Mouse (Mus musculus) kidney, embryonic 14.5 days (tissue): ENCODE results near the gene Slc38a3. TPM values are rescaled to one million over a fixed set of nuclear protein-coding genes. Genes with fewer than 3 reads are reported as not detected.
A peak's percentile ranks its signal among the peaks of the same experiment; 100 is the strongest.

ENCODE experiments used
- ATAC-seq: fragments of 200-750 bp; cut with Nextera tagmentation; 2 replicates; pipeline ENCODE4 v1.8.0; 2017; ENCODE audit warnings: moderate number of reproducible peaks, mild to moderate bottlenecking, moderate TSS enrichment, moderate library complexity; ENCODE audit not compliant: low FRiP score, low TSS enrichment
- H3K27ac ChIP-seq: fragments of 300-500 bp; sonication (generic); 2 replicates; pipeline ENCODE4 v1.5.1; 2014; ENCODE audit warnings: low read depth, mild to moderate bottlenecking, low read length, moderate library complexity, mixed read lengths
- H3K27me3 ChIP-seq: fragments of 300-500 bp; sonication (generic); 2 replicates; pipeline ENCODE4 v1.6.1; 2014; ENCODE audit warnings: mild to moderate bottlenecking, low read length; ENCODE audit not compliant: control insufficient read depth, insufficient read depth
- H3K36me3 ChIP-seq: fragments of 300-500 bp; sonication (generic); 2 replicates; pipeline ENCODE4 v1.6.1; 2014; ENCODE audit warnings: low read length, mixed read lengths; ENCODE audit not compliant: control insufficient read depth, insufficient read depth
- H3K4me1 ChIP-seq: fragments of 300-500 bp; sonication (generic); 2 replicates; pipeline ENCODE4 v1.6.1; 2014; ENCODE audit warnings: low read length, mixed read lengths; ENCODE audit not compliant: control insufficient read depth, insufficient read depth
- H3K4me2 ChIP-seq: fragments of 300-500 bp; sonication (generic); replicated peaks from 2 replicates; pipeline ENCODE4 v1.6.1; 2014; ENCODE audit warnings: low read depth, mild to moderate bottlenecking, low read length
- H3K4me3 ChIP-seq: fragments of 300-500 bp; sonication (generic); 2 replicates; pipeline ENCODE4 v1.5.1; 2014; ENCODE audit warnings: mild to moderate bottlenecking, low read length
- H3K9ac ChIP-seq: fragments of 300-500 bp; sonication (generic); 2 replicates; pipeline ENCODE4 v1.6.1; 2014; ENCODE audit warnings: low read depth, mild to moderate bottlenecking, low read length, moderate library complexity
- H3K9me3 ChIP-seq: fragments of 300-500 bp; sonication (generic); 2 replicates; pipeline ENCODE4 v1.6.1; 2016; ENCODE audit warnings: low read length; ENCODE audit not compliant: control insufficient read depth
- WGBS: fragments of 180-500 bp; shearing (Covaris S2); extraction: QIAGEN DNeasy Blood & Tissue Kit; methylation state at CpG from one replicate; pipeline ENCODE4 v1.1.7; 2014; 5-methylcytosine and 5-hydroxymethylcytosine counted together
- polyA plus RNA-seq: library from polyadenylated mRNA; unstranded; fragments of >200 nt; fragmentation: Nextera tagmentation; extraction: Ambion mirVana; gene quantifications from 2 replicates; pipeline ENCODE4 v1.2.1, GENCODE M21; 2014

The Slc38a3 gene
- 4.8 and 6.5 TPM in 2 replicates for polyA plus RNA-seq

DNA sequence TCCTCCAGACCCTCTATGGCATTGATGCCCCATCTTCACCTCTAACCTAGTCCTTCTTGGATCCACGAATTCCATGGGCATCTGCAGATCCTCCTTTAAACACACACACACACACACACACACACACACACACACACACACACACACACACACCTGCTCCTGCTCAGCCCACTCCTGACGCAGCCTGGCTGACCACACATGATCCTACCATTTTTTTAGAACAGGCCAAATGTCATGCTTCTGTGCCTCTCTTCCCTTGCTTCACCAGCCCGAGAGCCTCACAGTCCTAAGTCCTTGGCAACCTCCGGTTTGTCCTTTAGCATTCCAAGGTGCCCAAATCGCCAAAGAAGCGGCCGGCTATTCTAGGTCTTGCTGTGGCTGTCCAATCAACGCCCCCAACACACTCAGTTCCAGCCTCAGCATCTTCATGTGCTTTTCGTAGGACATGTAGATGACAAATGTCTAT lies at the start of gene Slc38a3:
Slc38a3 (minus strand) TSS at position 51 of the 466 bp plus-strand sequence.
- 70% methylated on average over 9 of the region's 9 CpGs for whole genome bisulfite sequencing
- Histone ChIP-seq H3K27me3 (no peaks in the 10 kb centered on the region), H3K4me2 (no peak within 1 kb of the TSS), H3K4me3 (no peak within 1 kb of the TSS), H3K4me1 (peaks cover 34% of the 10 kb centered on the region), H3K9ac (no peak within 1 kb of the TSS), H3K27ac (no peak within 1 kb of the TSS), H3K9me3 (no peaks in the 10 kb centered on the region), H3K36me3 (no peaks in the 10 kb centered on the region)
- ATAC-seq, result no peak

- no peak overlapping the region for H3K4me2 ChIP-seq
- H3K27me3 ChIP-seq, result no peaks in the 10 kb centered on the region
- peaks cover 42% of the 10 kb centered on the region for H3K4me1 ChIP-seq
- H3K27ac ChIP-seq, result peak overlapping the region; percentile 25; the same call in 1 of the 2 replicates
- H3K9me3 ChIP-seq, result no peaks in the 10 kb centered on the region
- peak overlapping the region; percentile 7; the same call in 1 of the 2 replicates for H3K9ac ChIP-seq
- no peak for ATAC-seq
- no peak overlapping the region for H3K4me3 ChIP-seq
- 28% methylated on average over 6 of the region's 6 CpGs for WGBS
- no peaks in the 10 kb centered on the region for H3K36me3 ChIP-seq
These were observed 47.6 kb upstream of the Slc38a3 start for GRCm38 (mm10) chr9:107716951-107717350.

DNA sequence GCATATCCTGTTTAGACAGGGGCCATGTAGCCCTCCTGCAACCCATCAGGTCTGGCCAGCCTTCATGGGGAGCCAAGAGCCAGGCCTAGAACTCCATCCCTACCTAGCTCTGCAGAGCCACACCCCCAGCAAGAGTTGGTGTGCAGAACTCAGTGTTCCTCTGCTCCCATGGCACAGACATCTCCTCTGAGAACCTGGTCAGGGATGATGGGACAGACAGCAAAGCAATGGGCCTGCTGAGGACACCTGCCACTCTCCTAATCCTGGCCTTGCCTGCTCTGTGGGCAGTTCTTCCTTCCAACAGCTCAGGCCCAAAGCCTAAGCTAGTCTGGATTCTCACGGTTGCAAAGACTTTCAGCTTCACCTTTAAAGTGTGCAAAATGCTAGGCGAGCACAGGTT lies 46.3 kb upstream of the Slc38a3 start:
- 81% methylated on average over 2 of the region's 2 CpGs for WGBS
- H3K27ac ChIP-seq, result peak overlapping the region; percentile 90
- no peaks in the 10 kb centered on the region for H3K36me3 ChIP-seq
- peaks cover 39% of the 10 kb centered on the region for H3K4me1 ChIP-seq
- no peak for ATAC-seq
- no peak overlapping the region for H3K4me3 ChIP-seq
- H3K4me2 ChIP-seq, result no peak overlapping the region
- H3K9ac ChIP-seq, result no peak overlapping the region
- H3K27me3 ChIP-seq, result no peaks in the 10 kb centered on the region
- no peaks in the 10 kb centered on the region for H3K9me3 ChIP-seq

GRCm38 (mm10) chr9:107714221-107714952 lies 45.1 kb upstream of the Slc38a3 start:
- Histone ChIP-seq H3K27ac (peak overlapping the region; percentile 90), H3K4me2 (no peak overlapping the region)

GRCm38 (mm10) chr9:107709697-107710483 lies 40.6 kb upstream of the Slc38a3 start, which contains the start of gene Sema3f:
TSS of gene Sema3f (minus strand) at chr9:107710475.
- H3K4me3 ChIP-seq, result peak within 1 kb of the TSS; percentile 78
- peak within 1 kb of the TSS; percentile 77 for H3K4me2 ChIP-seq
- peaks cover 47% of the 10 kb centered on the region for H3K4me1 ChIP-seq
- peak; percentile 82 for ATAC-seq
- H3K27me3 ChIP-seq, result no peaks in the 10 kb centered on the region
- H3K9me3 ChIP-seq, result no peaks in the 10 kb centered on the region
- H3K27ac ChIP-seq, result peak within 1 kb of the TSS; percentile 77
- under 1% methylated on average over 64 of the region's 86 CpGs for WGBS
- peaks cover 9% of the 10 kb centered on the region for H3K36me3 ChIP-seq
- H3K9ac ChIP-seq, result peak within 1 kb of the TSS; percentile 88

More at GRCm38 (mm10) chr9:107714221-107714952, 45.1 kb upstream of the Slc38a3 start:
- H3K9ac ChIP-seq, result no peak overlapping the region
- ATAC-seq, result peak; percentile 83
- H3K9me3 ChIP-seq, result no peaks in the 10 kb centered on the region
- no peak overlapping the region for H3K4me3 ChIP-seq
- 7% methylated on average over 12 of the region's 12 CpGs for WGBS
- no peaks in the 10 kb centered on the region for H3K36me3 ChIP-seq
- H3K27me3 ChIP-seq, result no peaks in the 10 kb centered on the region
- H3K4me1 ChIP-seq, result peaks cover 39% of the 10 kb centered on the region

DNA sequence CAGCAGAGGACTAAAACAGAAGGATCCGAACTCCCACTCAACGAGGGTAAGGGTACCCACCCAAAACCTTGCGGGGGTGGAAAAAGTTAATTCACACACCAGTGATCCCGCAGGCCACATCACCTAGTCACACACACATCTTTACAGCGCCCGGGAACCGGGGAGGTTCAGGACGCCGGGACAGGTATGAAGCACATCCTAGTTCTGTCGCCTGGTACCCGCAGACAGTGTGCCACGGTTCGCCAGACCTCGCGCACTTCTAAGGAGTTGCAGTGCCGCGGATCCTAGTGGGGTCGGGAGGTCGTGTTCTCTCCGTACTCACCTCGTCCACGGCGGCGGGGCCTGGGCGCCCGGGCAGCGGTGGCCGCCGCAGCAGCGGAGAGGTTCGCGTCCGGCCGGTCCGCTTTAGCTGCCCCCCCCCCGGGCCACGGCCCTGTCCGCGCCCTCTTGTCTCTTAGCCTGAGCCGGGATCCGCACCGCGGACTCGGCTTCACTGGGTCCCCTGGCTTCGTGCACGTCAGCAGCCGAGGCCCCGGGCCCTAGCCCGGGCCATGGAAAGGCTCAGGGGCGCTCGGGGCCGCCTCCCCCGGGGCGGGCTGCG lies 39.9 kb upstream of the Slc38a3 start:
- Histone ChIP-seq H3K9ac (peak overlapping the region; percentile 88), H3K4me3 (peak overlapping the region; percentile 78), H3K4me2 (peak overlapping the region; percentile 77), H3K27ac (peak overlapping the region; percentile 77), H3K36me3 (peaks cover 15% of the 10 kb centered on the region), H3K9me3 (no peaks in the 10 kb centered on the region), H3K27me3 (no peaks in the 10 kb centered on the region), H3K4me1 (peaks cover 47% of the 10 kb centered on the region)
- no peak for ATAC-seq
- WGBS, result under 1% methylated on average over 46 of the region's 55 CpGs

DNA sequence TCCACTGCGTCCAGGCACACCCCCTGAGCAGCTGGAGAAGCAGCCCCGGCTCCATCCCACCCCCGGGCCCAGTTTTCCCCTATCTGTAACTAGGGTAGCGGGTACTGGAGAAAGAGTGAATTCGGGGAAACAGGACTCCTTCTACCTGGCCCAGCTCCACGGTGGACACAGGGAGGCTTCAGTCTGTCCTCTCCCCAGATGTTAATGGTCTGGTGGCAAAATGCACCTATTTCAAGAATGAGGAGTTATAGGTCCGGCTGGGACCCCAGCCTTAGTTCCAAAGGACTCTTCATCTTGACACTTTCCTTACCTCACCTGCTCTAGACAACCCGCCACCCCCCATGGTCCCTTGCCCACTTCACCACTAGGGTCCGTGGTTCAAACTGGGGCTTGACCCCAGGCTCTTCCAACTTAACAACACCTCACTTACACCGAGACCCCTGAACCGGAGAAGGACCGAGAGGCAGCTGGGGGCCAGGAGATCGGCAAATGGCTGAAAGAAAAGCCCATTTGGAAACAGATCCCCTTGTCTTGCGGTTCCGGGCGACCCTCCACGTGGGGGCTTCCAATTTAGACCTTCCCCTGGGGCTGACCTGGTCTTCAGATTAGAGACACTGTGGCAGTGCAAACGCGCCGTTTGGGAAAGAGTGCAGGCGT lies 39.2 kb upstream of the Slc38a3 start:
- Histone ChIP-seq H3K4me3 (peak overlapping the region; percentile 78), H3K4me1 (peaks cover 47% of the 10 kb centered on the region), H3K36me3 (peaks cover 21% of the 10 kb centered on the region), H3K27me3 (no peaks in the 10 kb centered on the region), H3K4me2 (peak overlapping the region; percentile 77), H3K9ac (peak overlapping the region; percentile 88), H3K27ac (peak overlapping the region; percentile 77; the same call in 1 of the 2 replicates), H3K9me3 (no peaks in the 10 kb centered on the region)
- no peak for ATAC-seq
- 1% methylated on average over 21 of the region's 21 CpGs for WGBS

DNA sequence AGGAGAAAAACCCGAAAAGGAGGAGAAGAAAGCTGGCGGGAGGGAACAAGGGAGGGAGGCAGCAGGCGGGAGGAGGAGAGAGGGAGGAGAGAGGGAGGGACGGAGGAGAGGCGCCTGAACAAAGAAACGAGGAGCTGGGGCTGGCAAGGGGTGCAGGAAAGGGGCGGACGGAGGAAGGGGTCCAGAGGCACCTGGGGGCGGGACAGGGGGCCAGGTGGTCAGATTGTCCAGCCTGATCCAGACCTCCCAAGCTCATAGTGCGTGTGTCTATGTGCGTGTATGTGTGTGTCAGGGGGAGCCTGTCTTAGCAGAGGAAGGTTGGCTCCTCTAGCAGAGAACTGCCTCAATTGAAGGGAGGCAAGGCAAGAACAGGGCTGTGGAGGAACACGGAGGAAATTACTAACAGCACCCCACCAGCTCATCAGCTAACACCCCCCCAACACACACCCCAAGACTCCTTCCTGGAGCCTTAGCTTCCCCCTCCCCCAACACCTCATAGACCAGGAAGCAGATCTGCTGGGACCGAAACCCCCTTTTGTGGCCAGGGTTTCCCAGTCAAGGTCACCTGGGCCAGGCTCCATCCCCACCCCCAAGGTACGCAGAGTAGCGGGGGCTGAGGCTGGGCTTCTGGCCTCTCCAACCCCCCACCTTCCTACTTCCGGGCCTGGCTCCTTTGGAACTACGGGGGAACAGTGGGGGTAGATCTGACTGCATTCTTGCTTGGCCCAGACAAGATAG lies 38.5 kb upstream of the Slc38a3 start:
- Histone ChIP-seq H3K9ac (peak overlapping the region; percentile 88), H3K4me2 (peak overlapping the region; percentile 77), H3K4me3 (peak overlapping the region; percentile 78), H3K9me3 (no peaks in the 10 kb centered on the region), H3K4me1 (peaks cover 49% of the 10 kb centered on the region), H3K27me3 (no peaks in the 10 kb centered on the region), H3K27ac (peak overlapping the region; percentile 77), H3K36me3 (peaks cover 26% of the 10 kb centered on the region)
- under 1% methylated on average over 17 of the region's 17 CpGs for WGBS
- ATAC-seq, result no peak
